12 mouse cellular contexts compared by ENCODE assay signal in the genomic region with DNA sequence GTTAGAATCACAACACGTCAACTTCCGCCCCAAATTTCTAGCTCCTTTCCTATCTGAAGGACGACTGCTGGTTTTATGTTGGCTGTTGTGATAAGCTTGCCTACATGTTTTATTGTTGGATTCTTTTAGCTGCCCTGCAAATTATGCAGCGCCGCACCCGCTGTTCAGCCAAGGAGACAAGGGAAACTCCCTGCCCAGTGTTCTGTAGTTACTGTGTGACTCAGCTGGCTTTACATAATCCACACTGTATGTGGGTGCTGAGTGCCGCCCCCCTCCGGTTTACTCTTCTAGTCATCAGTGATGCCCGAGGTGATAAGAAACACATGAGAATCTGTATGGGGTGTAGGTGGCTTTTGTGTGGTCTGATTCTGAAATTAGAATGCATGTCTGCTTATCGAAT.
A peak's percentile ranks its signal among the peaks of the same experiment; 100 is the strongest.
DNase-seq lines count a peak whose midpoint lies in the region; TF ChIP-seq lines count a peak whose summit lies in the region.
"Had no signal": no experiment of that assay in that cellular context is flagged by ENCODE, and none has a peak within 500 bp of the region (broad histone marks: within the 10 kb centered on the region; RNA-seq: fewer than 3 reads in every experiment).

No protein-coding gene starts in this region.

- 90% methylated on average over 10 of the region's 10 CpGs for WGBS in heart, adult 2 months

- H3K27me3 ChIP-seq in C2C12 (ENCODE audit: control insufficient read depth, insufficient read depth, insufficient read length): no peaks in the 10 kb centered on the region
- H3K27me3 ChIP-seq in heart, adult 2 months (ENCODE audit: control insufficient read depth, insufficient read depth, low read length): no peaks in the 10 kb centered on the region
- H3K27me3 ChIP-seq: limb, embryonic 13.5 days had no signal

- intact Hi-C loops in left cerebral cortex, postnatal 14 days (cut with DNase I): loop anchor here (2.0 kb wide), 1 partner anchor 161 kb away; no protein-coding TSS in a partner anchor
- intact Hi-C loops in heart, adult 2 months (cut with DNase I): no loop called here

- H3K4me3 ChIP-seq in C2C12 (ENCODE audit: insufficient read depth, poor library complexity, severe bottlenecking): no peak overlapping the region
- H3K4me3 ChIP-seq in heart, adult 2 months: no peak overlapping the region
- H3K4me3 ChIP-seq: erythroblast, embryonic 14.5 days; limb, embryonic 13.5 days had no signal

- peak; percentile 17 for DNase-seq in kidney, postnatal 14 days
- DNase-seq in kidney, adult 18-20 months: no peak
- DNase-seq in brain, embryonic 14.5 days (ENCODE audit: low read depth): peak; percentile 61
- peak; percentile 73 to 90 for DNase-seq in left cerebral cortex, postnatal 14 days (ENCODE audit: low spot score in 2 of 2)
- DNase-seq in T-cell, adult 2 months (ENCODE audit: low spot score): no peak
- DNase-seq in embryo, embryonic 9.5 days (ENCODE audit: extremely low spot score): no peak
- DNase-seq in heart, adult 2 months: no peak
- DNase-seq: cerebellum, postnatal 25 days; lung, postnatal 10 days had no signal

- no peaks in the 10 kb centered on the region for H3K79me3 ChIP-seq in C2C12 (ENCODE audit: low read depth)

- no peak overlapping the region for H3K27ac ChIP-seq in heart, adult 2 months
- H3K27ac ChIP-seq: limb, embryonic 13.5 days had no signal

- peaks cover 3% of the 10 kb centered on the region for H3K4me1 ChIP-seq in heart, adult 2 months (ENCODE audit: control insufficient read depth, insufficient read depth, low read length)
- H3K4me1 ChIP-seq: limb, embryonic 13.5 days had no signal

- H3ac ChIP-seq in C2C12 (ENCODE audit: control insufficient read depth, insufficient read length, low read depth): no peak overlapping the region

- H3K79me2 ChIP-seq in C2C12 (ENCODE audit: control insufficient read depth, insufficient read depth): no peaks in the 10 kb centered on the region
- no peaks in the 10 kb centered on the region for H3K79me2 ChIP-seq in heart, adult 2 months (replicated peaks; ENCODE audit: control insufficient read depth, insufficient read depth, low read length)

- no peak for TF ChIP-seq CTCF in C2C12 (IDR thresholded peaks at IDR 0.05; ENCODE audit: control insufficient read depth, insufficient read depth, insufficient read length)
- no peak for TF ChIP-seq CTCF in brain, embryonic 14.5 days (IDR thresholded peaks at IDR 0.05; ENCODE audit: borderline replicate concordance, extremely low read depth, insufficient read depth, insufficient read length)
- TF ChIP-seq CTCF in heart, adult 2 months (IDR thresholded peaks at IDR 0.05): no peak

- H3K9ac ChIP-seq in heart, adult 2 months (ENCODE audit: low read depth, low read length): no peak overlapping the region
- H3K9ac ChIP-seq: limb, embryonic 13.5 days had no signal

- TF ChIP-seq EP300 in heart, adult 2 months (IDR thresholded peaks at IDR 0.05; ENCODE audit: insufficient read depth, low read depth, low read length): no peak

- H3K36me3 ChIP-seq in C2C12 (ENCODE audit: control insufficient read depth, insufficient read depth): peaks cover 8% of the 10 kb centered on the region
- H3K36me3 ChIP-seq in heart, adult 2 months (ENCODE audit: control insufficient read depth, insufficient read depth, low read length): peaks cover 4% of the 10 kb centered on the region

- TF ChIP-seq POLR2A in brain, embryonic 14.5 days (IDR thresholded peaks at IDR 0.05; ENCODE audit: borderline replicate concordance, extremely low read depth, insufficient read depth, insufficient read length, poor library complexity, severe bottlenecking): no peak
- TF ChIP-seq POLR2A in heart, adult 2 months (IDR thresholded peaks at IDR 0.05; ENCODE audit: insufficient read depth, low read depth, low read length): no peak

TF ChIP-seq in C2C12, 6 proteins besides CTCF, POLR2A, EP300 and RAD21:
- TF ChIP-seq FOSL1 (IDR thresholded peaks at IDR 0.05; ENCODE audit: insufficient read depth, low read length, poor library complexity, severe bottlenecking) (no peak), MYOD1 (IDR thresholded peaks at IDR 0.05; ENCODE audit: control insufficient read depth, insufficient read length, low read depth) (peak; percentile 2)

Comparison
In these comparisons a context has a peak if more than half of its experiments do, and no peak if none do; other contexts are left out.
1. DNase-seq: peak in kidney, postnatal 14 days (single experiment), brain, embryonic 14.5 days (single experiment) and left cerebral cortex, postnatal 14 days (2 of 2); none in kidney, adult 18-20 months (single experiment), T-cell, adult 2 months (single experiment), embryo, embryonic 9.5 days (single experiment) and heart, adult 2 months (0 of 2).